Mouse (Mus musculus): ENCODE measurements around the gene Mblac2. TPM values are rescaled to one million over a fixed set of nuclear protein-coding genes. Genes with fewer than 3 reads are reported as not detected.

The Mblac2 gene
- polyA plus RNA-seq (2012; rRNA removed) (4.9 and 5.4 TPM in 2 replicates), polyA plus RNA-seq (2014; fragmentation: Nextera tagmentation; extraction: Ambion mirVana) (12.4 and 14.1 TPM in 2 replicates)

DNA sequence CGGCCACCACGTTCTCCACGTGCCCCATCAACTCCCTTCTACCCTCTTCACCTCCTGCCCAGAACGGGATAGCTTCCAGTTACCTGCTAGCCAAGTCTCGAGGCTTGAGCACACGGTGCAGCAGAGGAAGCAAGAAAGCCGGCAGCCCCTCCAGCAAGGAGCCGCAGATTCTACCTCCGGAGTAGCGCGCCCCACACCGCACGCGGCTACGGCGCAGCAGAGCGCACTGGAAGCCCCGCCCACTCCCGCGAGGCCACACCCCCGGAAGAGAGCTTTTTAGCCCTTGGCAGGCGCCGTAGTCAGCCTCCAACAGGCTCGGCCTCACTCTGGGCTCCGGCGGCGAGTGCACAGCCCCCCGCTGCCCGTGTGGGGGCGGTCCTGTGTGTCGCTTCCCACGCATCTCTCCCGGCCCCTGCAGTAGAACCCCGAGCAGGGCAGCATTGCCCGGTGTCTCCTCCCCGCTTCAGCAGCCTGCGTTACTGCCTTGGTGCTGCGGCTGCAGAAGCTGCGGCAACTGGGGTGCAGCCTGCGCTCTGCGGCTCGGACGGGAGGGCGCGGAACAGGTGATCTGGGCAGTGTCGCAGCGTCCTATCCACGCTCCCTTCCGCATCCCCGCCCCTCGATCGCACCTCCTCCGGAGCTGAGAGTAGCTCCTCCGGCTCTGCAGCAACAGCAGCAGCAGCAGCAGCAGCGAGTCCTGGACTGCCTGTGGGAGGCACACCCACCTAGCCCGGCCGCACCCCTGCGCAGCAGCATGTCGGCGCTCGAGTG lies at the start of gene Mblac2, which contains the start of gene Polr3g:
Gene Mblac2 (plus strand): TSS at position 567 of the 771 bp plus-strand sequence.
Gene Polr3g (minus strand): TSS at position 239 of the 771 bp plus-strand sequence.
- Histone ChIP-seq H3K27ac (replicated peaks; ENCODE audit: low read depth, low read length) (peak within 1 kb of the TSS; percentile 80), H3K27me3 (ENCODE audit: control insufficient read depth, insufficient read depth, low read length) (no peaks in the 10 kb centered on the region), H3K9me3 (ENCODE audit: control insufficient read depth, low read length) (no peaks in the 10 kb centered on the region), H3K36me3 (ENCODE audit: control insufficient read depth, insufficient read depth, low read length) (no peaks in the 10 kb centered on the region), H3K4me2 (replicated peaks; ENCODE audit: low read depth, low read length, severe bottlenecking) (peak within 1 kb of the TSS; percentile 97), H3K4me3 (replicated peaks; ENCODE audit: low read length) (peak within 1 kb of the TSS; percentile 80), H3K9ac (ENCODE audit: low read depth, low read length, severe bottlenecking) (peak within 1 kb of the TSS; percentile 65), H3K4me1 (ENCODE audit: control insufficient read depth, insufficient read depth, low read length) (peaks cover 8% of the 10 kb centered on the region)
- DNase-seq (ENCODE audit: low spot score), result peak; percentile 96
- peak; percentile 97 for ATAC-seq (ENCODE audit: low FRiP score, low read depth)
- peak; percentile 48; the same call in 1 of the 2 replicates for TF ChIP-seq POLR2A (IDR thresholded peaks at IDR 0.05; ENCODE audit: borderline replicate concordance, extremely low read depth, insufficient read depth, insufficient read length)
- WGBS, result under 1% methylated on average over 52 of the region's 61 CpGs

DNA sequence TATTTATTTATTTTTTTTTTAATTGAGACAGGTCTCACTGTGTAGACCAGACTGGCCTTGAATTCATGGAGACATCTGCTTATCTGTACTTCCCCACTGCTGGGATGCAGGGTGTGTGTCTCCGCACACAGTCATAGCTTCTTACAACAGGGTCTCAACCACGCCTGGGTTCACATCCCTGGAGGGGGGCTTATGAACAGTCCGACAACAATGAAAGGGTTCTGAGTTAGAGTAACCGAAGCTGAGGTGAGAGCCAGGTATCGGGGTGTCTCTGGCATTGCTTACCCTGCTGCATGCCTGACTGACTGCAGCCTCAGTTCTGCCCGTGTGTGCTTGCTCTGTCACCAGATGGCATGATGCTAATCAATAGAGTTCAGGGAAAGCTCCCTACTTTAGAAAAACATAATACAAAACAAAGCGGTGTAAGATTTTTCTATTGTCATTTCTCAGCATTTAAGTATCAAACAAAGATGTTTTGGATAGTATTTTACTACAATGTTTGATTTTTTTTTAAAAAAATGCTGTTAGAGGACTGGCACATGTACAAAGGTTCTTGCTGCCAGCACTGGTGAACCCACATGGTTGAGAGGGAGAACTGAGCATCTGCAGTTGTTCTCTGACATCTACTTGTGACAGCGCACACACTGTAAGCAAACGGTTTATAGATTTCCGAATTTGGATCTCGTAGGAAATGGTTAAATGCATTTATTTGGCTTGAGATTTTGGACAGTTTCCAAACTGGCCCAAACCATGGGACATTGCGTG lies 47.4 kb upstream of the Mblac2 start:
- H3K36me3 ChIP-seq (ENCODE audit: control insufficient read depth, insufficient read depth, low read length), result peaks cover 42% of the 10 kb centered on the region
- no peak overlapping the region for H3K9ac ChIP-seq (ENCODE audit: low read depth, low read length, severe bottlenecking)
- peaks cover 3% of the 10 kb centered on the region for H3K4me1 ChIP-seq (ENCODE audit: control insufficient read depth, insufficient read depth, low read length)
- H3K27me3 ChIP-seq (ENCODE audit: control insufficient read depth, insufficient read depth, low read length), result no peaks in the 10 kb centered on the region
- ATAC-seq (ENCODE audit: low FRiP score, low read depth) (no peak), DNase-seq (ENCODE audit: low spot score) (no peak)
- H3K4me3 ChIP-seq (replicated peaks; ENCODE audit: low read length), result no peak overlapping the region
- 86% methylated on average over 12 of the region's 12 CpGs for WGBS
- H3K27ac ChIP-seq (replicated peaks; ENCODE audit: low read depth, low read length), result no peak overlapping the region
- no peak overlapping the region for H3K4me2 ChIP-seq (replicated peaks; ENCODE audit: low read depth, low read length, severe bottlenecking)
- H3K9me3 ChIP-seq (ENCODE audit: control insufficient read depth, low read length), result no peaks in the 10 kb centered on the region
- no peak for TF ChIP-seq POLR2A (IDR thresholded peaks at IDR 0.05; ENCODE audit: borderline replicate concordance, extremely low read depth, insufficient read depth, insufficient read length)

DNA sequence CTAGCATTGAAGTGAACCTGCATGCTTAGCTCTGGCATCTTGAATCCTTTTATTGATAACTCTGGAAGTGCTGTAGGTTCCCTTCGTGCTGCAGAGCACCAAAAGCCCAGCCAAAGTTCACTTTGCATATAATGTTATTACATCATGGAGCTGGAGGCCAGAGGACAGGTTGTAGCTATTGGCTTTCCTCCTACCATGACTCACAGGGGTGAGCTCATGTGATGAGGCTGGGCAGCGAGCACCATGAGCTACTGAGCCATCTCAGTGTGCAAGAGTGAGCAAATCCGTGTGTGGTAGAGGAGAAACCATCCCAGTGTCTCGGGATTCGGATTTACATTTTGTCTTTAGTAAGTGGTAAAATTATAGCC lies 46.8 kb upstream of the Mblac2 start:
- no peak overlapping the region for H3K9ac ChIP-seq (ENCODE audit: low read depth, low read length, severe bottlenecking)
- WGBS, result 85% methylated on average over 5 of the region's 5 CpGs
- ATAC-seq (ENCODE audit: low FRiP score, low read depth) (no peak), DNase-seq (ENCODE audit: low spot score) (no peak)
- no peak overlapping the region for H3K4me2 ChIP-seq (replicated peaks; ENCODE audit: low read depth, low read length, severe bottlenecking)
- H3K27me3 ChIP-seq (ENCODE audit: control insufficient read depth, insufficient read depth, low read length), result no peaks in the 10 kb centered on the region
- no peak overlapping the region for H3K4me3 ChIP-seq (replicated peaks; ENCODE audit: low read length)
- no peaks in the 10 kb centered on the region for H3K9me3 ChIP-seq (ENCODE audit: control insufficient read depth, low read length)
- no peak overlapping the region for H3K27ac ChIP-seq (replicated peaks; ENCODE audit: low read depth, low read length)
- 0 out of 2 replicates have a peak, but pooled peaks cover under 1% of the 10 kb centered on the region for H3K4me1 ChIP-seq (ENCODE audit: control insufficient read depth, insufficient read depth, low read length)
- no peak for TF ChIP-seq POLR2A (IDR thresholded peaks at IDR 0.05; ENCODE audit: borderline replicate concordance, extremely low read depth, insufficient read depth, insufficient read length)
- H3K36me3 ChIP-seq (ENCODE audit: control insufficient read depth, insufficient read depth, low read length), result peaks cover 48% of the 10 kb centered on the region

DNA sequence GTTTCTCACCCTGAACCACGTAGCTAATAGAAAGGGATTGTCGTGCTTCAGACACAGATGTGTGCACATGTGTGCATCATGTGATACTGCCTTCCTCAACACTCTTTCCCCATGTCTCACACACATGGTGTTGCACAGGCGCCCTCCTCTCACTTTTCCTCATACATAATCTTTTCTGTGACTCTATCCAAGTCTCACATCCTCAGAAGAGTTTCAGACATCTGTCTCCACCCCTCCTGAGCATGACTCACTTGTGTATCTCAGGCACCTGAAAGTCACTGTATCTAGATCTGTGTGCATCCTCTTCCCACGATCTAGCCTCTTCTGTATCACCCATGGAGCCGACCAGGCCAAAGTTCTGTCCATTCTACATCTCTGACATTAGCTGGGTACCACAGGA lies 43.4 kb upstream of the Mblac2 start:
- ATAC-seq (ENCODE audit: low FRiP score, low read depth) (no peak), DNase-seq (ENCODE audit: low spot score) (no peak)
- peaks cover 57% of the 10 kb centered on the region for H3K36me3 ChIP-seq (ENCODE audit: control insufficient read depth, insufficient read depth, low read length)
- no peak overlapping the region for H3K9ac ChIP-seq (ENCODE audit: low read depth, low read length, severe bottlenecking)
- no peaks in the 10 kb centered on the region for H3K27me3 ChIP-seq (ENCODE audit: control insufficient read depth, insufficient read depth, low read length)
- no peak for TF ChIP-seq POLR2A (IDR thresholded peaks at IDR 0.05; ENCODE audit: borderline replicate concordance, extremely low read depth, insufficient read depth, insufficient read length)
- H3K4me2 ChIP-seq (replicated peaks; ENCODE audit: low read depth, low read length, severe bottlenecking), result no peak overlapping the region
- H3K27ac ChIP-seq (replicated peaks; ENCODE audit: low read depth, low read length), result no peak overlapping the region
- no peaks in the 10 kb centered on the region for H3K4me1 ChIP-seq (ENCODE audit: control insufficient read depth, insufficient read depth, low read length)
- no peak overlapping the region for H3K4me3 ChIP-seq (replicated peaks; ENCODE audit: low read length)
- H3K9me3 ChIP-seq (ENCODE audit: control insufficient read depth, low read length), result no peaks in the 10 kb centered on the region
- WGBS, result 93% methylated on average over 5 of the region's 5 CpGs

DNA sequence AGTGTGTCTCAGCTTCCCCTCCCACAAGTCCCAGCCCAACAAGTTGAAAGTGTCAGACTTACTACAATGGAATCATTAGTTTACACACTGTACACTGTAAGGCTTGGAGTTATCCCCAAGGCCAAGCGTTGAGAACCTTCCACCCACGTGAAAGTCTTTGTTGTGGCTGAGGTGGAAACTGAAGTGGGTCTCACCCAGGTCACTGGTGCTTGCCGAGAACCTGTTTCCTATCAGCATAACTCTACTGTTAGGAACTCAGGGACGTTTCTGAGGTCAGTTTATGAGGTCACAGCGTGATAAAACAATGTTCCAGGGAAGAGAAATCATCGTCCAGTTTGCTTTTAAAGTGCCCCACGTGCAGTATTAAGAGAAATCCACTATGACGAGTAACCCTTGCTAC lies 35.8 kb upstream of the Mblac2 start:
- DNase-seq (ENCODE audit: low spot score) (no peak), ATAC-seq (ENCODE audit: low FRiP score, low read depth) (no peak)
- 73% methylated on average over 8 of the region's 8 CpGs for WGBS
- Histone ChIP-seq H3K9me3 (ENCODE audit: control insufficient read depth, low read length) (no peaks in the 10 kb centered on the region), H3K4me3 (replicated peaks; ENCODE audit: low read length) (no peak overlapping the region), H3K27ac (replicated peaks; ENCODE audit: low read depth, low read length) (no peak overlapping the region), H3K27me3 (ENCODE audit: control insufficient read depth, insufficient read depth, low read length) (no peaks in the 10 kb centered on the region), H3K9ac (ENCODE audit: low read depth, low read length, severe bottlenecking) (no peak overlapping the region), H3K4me1 (ENCODE audit: control insufficient read depth, insufficient read depth, low read length) (no peaks in the 10 kb centered on the region), H3K4me2 (replicated peaks; ENCODE audit: low read depth, low read length, severe bottlenecking) (no peak overlapping the region), H3K36me3 (ENCODE audit: control insufficient read depth, insufficient read depth, low read length) (peaks cover 31% of the 10 kb centered on the region)
- TF ChIP-seq POLR2A (IDR thresholded peaks at IDR 0.05; ENCODE audit: borderline replicate concordance, extremely low read depth, insufficient read depth, insufficient read length), result no peak

Data from limb, embryonic 14.5 days (tissue).